Mouse (Mus musculus): ENCODE data around the gene Depp1.
"Not testable (repeated sequence)": the region's sequence is repeated elsewhere in the genome, so short reads cannot be mapped to it uniquely, and the experiment has no call there.

Depp1 gene

GRCm38 (mm10) chr6:116650406-116650805 lies at the start of gene Depp1:
Gene Depp1 (plus strand): TSS chr6:116650609.
- CTCF ChIA-PET = interaction anchor here (0.5 kb wide), 1 partner anchor 416 kb away, joined by 5 read pairs; no protein-coding TSS in a partner anchor

GRCm38 (mm10) chr6:116600969-116601368 lies 49.4 kb upstream of the Depp1 start:
- CTCF ChIA-PET = not testable (repeated sequence)

- CTCF ChIA-PET = no interaction called here
Observed at GRCm38 (mm10) chr6:116607230-116607629, 43.2 kb upstream of the Depp1 start.

GRCm38 (mm10) chr6:116615719-116616118 lies 34.7 kb upstream of the Depp1 start:
- CTCF ChIA-PET = no interaction called here

- CTCF ChIA-PET = no interaction called here
Observed at GRCm38 (mm10) chr6:116618073-116618472, 32.3 kb upstream of the Depp1 start.

GRCm38 (mm10) chr6:116621318-116622023 lies 28.9 kb upstream of the Depp1 start:
- CTCF ChIA-PET = no interaction called here

- CTCF ChIA-PET = not testable (repeated sequence)
Observed at GRCm38 (mm10) chr6:116626417-116626816, 24.0 kb upstream of the Depp1 start.

- CTCF ChIA-PET = no interaction called here
Observed at GRCm38 (mm10) chr6:116628095-116628494, 22.3 kb upstream of the Depp1 start.

- CTCF ChIA-PET = no interaction called here
Observed at GRCm38 (mm10) chr6:116628539-116629171, 21.8 kb upstream of the Depp1 start, which contains the start of gene Zfp422. Gene Zfp422 (minus strand): TSS chr6:116628999.

GRCm38 (mm10) chr6:116629766-116630165 lies 20.6 kb upstream of the Depp1 start:
- CTCF ChIA-PET = interaction anchor here (0.6 kb wide), 1 partner anchor 1413 kb away, joined by 6 read pairs; no protein-coding TSS in a partner anchor

GRCm38 (mm10) chr6:116632129-116632528 lies 18.3 kb upstream of the Depp1 start:
- CTCF ChIA-PET = interaction anchor here (0.6 kb wide), 1 partner anchor 150 kb away, joined by 3 read pairs; no protein-coding TSS in a partner anchor

- CTCF ChIA-PET = interaction anchor here (0.5 to 0.8 kb wide), 3 partner anchors 43 to 1235 kb away, joined by 3 to 4 read pairs (median 4); no protein-coding TSS in a partner anchor
Observed at GRCm38 (mm10) chr6:116633741-116634695, 16.4 kb upstream of the Depp1 start.

- CTCF ChIA-PET = no interaction called here
Observed at GRCm38 (mm10) chr6:116635251-116636180, 14.9 kb upstream of the Depp1 start.

- CTCF ChIA-PET = no interaction called here
Observed at GRCm38 (mm10) chr6:116636581-116637235, 13.7 kb upstream of the Depp1 start.

GRCm38 (mm10) chr6:116637496-116637895 lies 12.9 kb upstream of the Depp1 start:
- CTCF ChIA-PET = no interaction called here

- CTCF ChIA-PET = no interaction called here
Observed at GRCm38 (mm10) chr6:116638871-116639270, 11.5 kb upstream of the Depp1 start.

- CTCF ChIA-PET = interaction anchor here (0.5 kb wide), 1 partner anchor 872 kb away, joined by 3 read pairs; no protein-coding TSS in a partner anchor
Observed at GRCm38 (mm10) chr6:116639663-116640062, 10.7 kb upstream of the Depp1 start.

- CTCF ChIA-PET = no interaction called here
Observed at GRCm38 (mm10) chr6:116642942-116643341, 7.5 kb upstream of the Depp1 start.

GRCm38 (mm10) chr6:116643881-116644280 lies 6.5 kb upstream of the Depp1 start:
- CTCF ChIA-PET = no interaction called here

GRCm38 (mm10) chr6:116644335-116644734 lies 6.1 kb upstream of the Depp1 start:
- CTCF ChIA-PET = no interaction called here
